Mouse (Mus musculus): ENCODE data around the gene B230104I21Rik.

B230104I21Rik gene

GRCm38 (mm10) chr4:154335761-154336160 lies at the start of gene B230104I21Rik:
Gene B230104I21Rik, plus strand, starts transcription at chr4:154336127.
- DNase-seq = peak; percentile 82

GRCm38 (mm10) chr4:154293735-154294201 lies 42.2 kb upstream of the B230104I21Rik start:
- no peak for DNase-seq

- DNase-seq = no peak
Measured at GRCm38 (mm10) chr4:154294262-154294731, 41.6 kb upstream of the B230104I21Rik start.

- DNase-seq = peak; percentile 36
Measured at GRCm38 (mm10) chr4:154297761-154298160, 38.2 kb upstream of the B230104I21Rik start.

GRCm38 (mm10) chr4:154299541-154300271 lies 36.2 kb upstream of the B230104I21Rik start:
- DNase-seq = peak; percentile 41

- peak; percentile 78 for DNase-seq
Measured at GRCm38 (mm10) chr4:154301466-154301881, 34.5 kb upstream of the B230104I21Rik start, which contains the start of gene Arhgef16. Gene Arhgef16, minus strand, starts transcription at chr4:154301676.

GRCm38 (mm10) chr4:154309131-154309530 lies 26.8 kb upstream of the B230104I21Rik start:
- no peak for DNase-seq

GRCm38 (mm10) chr4:154310576-154311262 lies 25.2 kb upstream of the B230104I21Rik start:
- DNase-seq = no peak

GRCm38 (mm10) chr4:154312143-154312812 lies 23.6 kb upstream of the B230104I21Rik start:
- no peak for DNase-seq

GRCm38 (mm10) chr4:154312935-154313621 lies 22.8 kb upstream of the B230104I21Rik start:
- peak; percentile 41 for DNase-seq

- no peak for DNase-seq
Measured at GRCm38 (mm10) chr4:154313622-154313967, 22.3 kb upstream of the B230104I21Rik start.

- DNase-seq = no peak
Measured at GRCm38 (mm10) chr4:154325410-154325809, 10.5 kb upstream of the B230104I21Rik start.

GRCm38 (mm10) chr4:154328431-154328830 lies 7.5 kb upstream of the B230104I21Rik start:
- no peak for DNase-seq

- peak; percentile 87 for DNase-seq
Measured at GRCm38 (mm10) chr4:154328836-154329235, 7.1 kb upstream of the B230104I21Rik start.

GRCm38 (mm10) chr4:154330001-154330400 lies 5.9 kb upstream of the B230104I21Rik start:
- no peak for DNase-seq

- DNase-seq = peak; percentile 40
Measured at GRCm38 (mm10) chr4:154331271-154331670, 4.7 kb upstream of the B230104I21Rik start.

- DNase-seq = no peak
Measured at GRCm38 (mm10) chr4:154333300-154333699, 2.6 kb upstream of the B230104I21Rik start.

GRCm38 (mm10) chr4:154334699-154335402 lies 1.1 kb upstream of the B230104I21Rik start:
- DNase-seq = peak; percentile 84

GRCm38 (mm10) chr4:154336650-154337049 lies 723 bp downstream of the B230104I21Rik start:
- peak; percentile 55 for DNase-seq

- peak; percentile 72 for DNase-seq
Measured at GRCm38 (mm10) chr4:154346731-154347522, 11.0 kb downstream of the B230104I21Rik start.

GRCm38 (mm10) chr4:154348197-154348786 lies 12.4 kb downstream of the B230104I21Rik start:
- no peak for DNase-seq
